Mouse (Mus musculus) adrenal gland, postnatal 36 days (tissue): ENCODE measurements around the gene Slc41a3. TPM values are rescaled to one million over a fixed set of nuclear protein-coding genes. Genes with fewer than 3 reads are reported as not detected.
"Not testable (repeated sequence)": the region's sequence is repeated elsewhere in the genome, so short reads cannot be mapped to it uniquely, and the experiment has no call there.

Source experiments
- DNase-seq, 2 experiments: peaks; one replicate each; pipeline ENCODE4 v3.0.0; 2021; ENCODE audit warnings: mixed read lengths in 1 of 2
- total RNA-seq, 2 experiments: library from RNA; stranded (reverse); gene quantifications; 2 replicates each; pipeline ENCODE4 v1.2.3; 2021

The Slc41a3 gene
- total RNA-seq, 2 experiments from 2014 or later, result 25.5 to 70.3 TPM

DNA sequence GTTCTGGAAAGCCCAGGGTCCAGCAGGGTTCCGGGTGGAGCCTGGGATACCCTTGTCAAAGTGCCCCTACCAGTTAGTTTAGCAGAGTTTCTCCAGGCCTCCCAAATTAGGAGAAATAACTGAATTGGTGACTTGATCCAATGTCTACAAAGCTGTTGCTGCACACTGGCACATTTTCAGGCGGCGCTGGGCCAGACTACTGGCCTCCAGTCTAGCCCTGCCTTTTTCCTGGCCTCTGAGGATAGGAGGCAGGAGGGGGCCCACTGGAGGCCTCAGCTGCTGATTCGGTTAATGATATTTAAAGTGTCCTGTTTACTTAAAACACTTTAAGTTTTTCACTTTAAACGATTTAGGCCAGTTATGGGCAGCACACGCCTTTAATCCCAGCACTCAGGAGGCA is 19.7 kb downstream of the Slc41a3 start:
- peak; percentile 69 to 80 for DNase-seq

DNA sequence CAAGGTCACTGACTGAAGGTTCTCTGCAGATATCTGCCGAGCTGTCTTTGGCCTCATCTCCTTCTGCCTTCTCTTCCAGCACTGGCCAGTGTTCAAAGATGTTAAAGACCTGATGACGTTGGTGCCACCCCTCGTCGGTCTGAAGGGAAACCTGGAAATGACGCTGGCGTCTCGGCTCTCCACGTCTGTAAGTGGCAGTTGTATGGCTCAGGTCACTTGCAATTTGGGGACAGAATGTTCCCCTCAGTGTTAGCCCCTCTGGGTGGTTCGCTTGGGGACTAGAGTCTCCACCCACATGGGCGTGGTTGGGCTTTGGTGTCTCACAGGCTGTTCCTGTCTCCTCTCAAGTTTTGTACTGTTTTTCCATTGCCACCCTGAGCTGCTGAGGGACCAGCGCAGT is 20.2 kb downstream of the Slc41a3 start:
- DNase-seq, result peak; percentile 57

DNA sequence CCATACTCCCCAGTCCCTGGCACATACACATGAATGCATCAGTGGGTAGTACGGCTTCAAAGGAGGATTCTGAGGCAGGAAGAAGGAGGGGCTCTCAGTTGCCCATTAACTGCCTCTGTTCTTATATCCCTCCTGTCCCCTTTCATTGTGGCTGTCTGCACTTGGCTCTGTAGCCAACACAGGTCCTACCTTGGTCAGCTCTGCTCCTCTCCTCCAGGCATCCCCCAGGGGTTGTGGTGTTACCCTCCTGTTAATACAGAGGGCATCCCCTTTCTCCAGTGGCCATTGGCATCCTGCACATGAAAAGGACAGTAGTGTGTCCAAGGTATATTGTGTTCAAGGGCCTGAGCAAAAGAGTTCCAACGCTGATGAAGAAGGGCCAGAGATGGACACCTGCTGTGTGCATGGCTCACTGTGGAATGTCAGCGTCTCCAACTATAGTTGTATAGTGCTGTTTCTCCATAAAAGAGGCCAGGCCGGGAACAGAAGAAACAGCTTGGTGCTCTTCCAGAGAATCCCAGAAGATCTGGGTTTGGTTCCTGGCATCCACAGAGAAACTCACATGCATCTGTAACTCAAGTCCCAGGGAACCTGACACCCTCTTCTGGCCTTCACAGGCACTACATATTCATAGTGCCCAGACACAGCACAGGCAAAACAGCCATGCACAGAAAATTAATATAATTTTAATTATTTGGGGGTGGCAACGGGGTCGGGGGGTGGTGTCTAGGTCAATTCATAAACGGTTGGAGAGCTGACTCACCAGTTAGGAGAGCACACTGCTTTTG is 20.9 kb downstream of the Slc41a3 start:
- DNase-seq, result no peak

DNA sequence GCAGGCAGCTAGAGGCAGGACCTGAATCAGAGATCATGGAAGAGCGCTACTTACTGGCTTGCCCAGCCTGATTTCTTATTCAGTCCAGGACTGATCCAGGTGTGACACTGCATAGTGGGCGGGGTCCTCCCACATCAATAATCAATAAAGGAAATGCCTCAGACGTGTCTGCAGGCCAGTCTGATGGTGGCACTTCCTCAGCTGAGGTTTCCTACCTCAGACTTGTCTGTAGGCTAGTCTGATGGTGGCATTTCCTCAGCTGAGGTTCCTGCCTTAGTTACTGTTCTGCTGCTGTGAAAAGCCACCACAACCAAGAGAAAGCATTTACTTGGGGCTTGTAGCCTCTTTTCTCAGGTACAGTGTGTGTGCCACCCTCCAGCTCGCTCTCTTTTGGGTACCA is 23.0 kb downstream of the Slc41a3 start:
- no peak for DNase-seq

DNA sequence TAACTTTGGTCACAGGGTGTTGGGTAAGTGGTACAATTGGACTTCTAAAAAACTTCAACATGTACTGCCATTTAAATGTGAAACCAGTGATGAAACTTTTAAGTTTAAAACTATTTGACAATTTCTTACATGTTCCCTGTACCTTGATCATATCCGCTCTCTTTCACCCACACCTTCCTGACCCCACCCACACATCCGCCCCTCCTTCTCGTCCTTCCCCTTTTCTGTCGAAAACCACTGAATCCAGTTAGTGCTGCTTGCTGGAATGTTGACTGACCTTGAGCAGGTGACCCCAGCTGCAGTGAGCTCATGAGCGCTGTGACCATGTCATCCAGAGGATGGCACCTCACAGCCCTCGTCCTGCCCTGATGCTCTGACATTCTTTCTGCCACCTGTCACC is 25.0 kb downstream of the Slc41a3 start:
- DNase-seq, result no peak

DNA sequence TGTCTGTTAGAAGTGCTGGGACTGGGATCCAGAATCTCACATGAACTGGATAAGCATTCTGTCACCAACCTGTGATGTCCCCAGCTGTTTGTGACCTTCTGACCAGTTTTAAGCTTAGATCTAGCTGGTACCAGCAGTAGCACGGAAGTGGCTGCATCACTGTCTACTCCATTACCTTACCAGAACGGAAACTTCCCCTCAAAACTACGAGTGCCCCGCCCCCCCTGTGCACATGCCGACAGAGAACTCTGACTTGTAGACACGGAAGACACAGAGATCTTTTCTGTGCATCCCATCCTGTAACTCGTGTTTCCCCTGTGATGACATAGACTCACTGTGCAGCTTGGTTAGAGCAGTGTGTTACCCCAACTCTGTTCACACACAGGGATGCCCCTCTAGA is 25.9 kb downstream of the Slc41a3 start:
- no peak for DNase-seq

DNA sequence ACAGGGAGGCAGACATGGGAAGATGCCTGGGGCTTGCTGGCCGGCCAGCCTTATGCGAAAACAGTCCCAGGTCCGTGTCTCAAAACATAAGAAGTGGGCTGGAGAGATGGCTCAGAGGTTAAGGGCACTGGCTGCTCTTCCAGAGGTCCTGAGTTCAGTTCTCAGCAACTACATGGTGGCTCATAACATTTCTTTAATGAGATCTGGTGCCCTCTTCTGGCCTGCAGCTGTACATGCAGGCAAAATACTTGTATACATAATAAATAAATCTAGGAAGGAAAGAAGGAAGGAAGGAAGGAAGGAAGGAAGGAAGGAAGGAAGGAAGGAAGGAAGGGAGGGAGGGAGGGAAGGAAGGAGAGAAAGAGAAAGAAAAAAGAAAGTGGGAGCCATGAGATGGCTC is 28.0 kb downstream of the Slc41a3 start:
- not testable (repeated sequence) for DNase-seq

DNA sequence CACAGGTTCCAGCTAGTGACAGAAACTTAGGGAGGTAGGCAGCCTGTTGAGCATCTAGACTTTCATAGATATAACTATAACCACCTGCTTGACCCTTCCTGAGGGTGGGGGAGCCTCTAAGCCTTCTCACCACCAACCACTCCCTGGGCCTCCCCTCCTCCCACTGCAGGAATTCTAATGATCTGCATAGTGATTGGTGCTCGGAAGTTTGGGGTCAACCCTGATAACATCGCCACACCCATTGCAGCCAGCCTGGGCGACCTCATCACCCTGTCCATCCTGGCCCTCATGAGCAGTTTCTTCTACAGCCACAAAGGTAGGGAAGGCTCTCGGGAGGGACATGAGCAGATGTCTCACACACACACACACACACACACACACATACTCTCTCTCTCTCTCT is 30.6 kb downstream of the Slc41a3 start:
- no peak for DNase-seq

DNA sequence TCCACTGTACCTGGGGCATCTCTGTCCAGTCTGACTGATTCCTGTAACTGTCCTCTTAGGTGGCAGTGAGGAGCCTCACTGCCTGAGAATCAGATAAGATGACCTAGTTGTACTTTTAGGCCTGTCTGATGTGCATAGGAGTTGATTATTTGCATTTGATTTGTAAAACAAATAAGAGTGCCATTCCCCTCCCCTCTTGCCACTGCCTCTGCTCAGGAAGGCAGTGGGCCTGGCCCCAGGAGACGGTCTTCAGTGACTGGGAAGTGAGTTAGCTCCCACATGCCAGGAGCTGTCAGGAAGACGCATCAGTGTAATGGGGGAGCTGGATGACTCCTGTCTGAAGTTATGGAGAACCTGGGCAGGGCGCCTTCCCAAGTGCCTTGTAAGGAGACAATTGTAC is 31.1 kb downstream of the Slc41a3 start:
- no peak for DNase-seq

DNA sequence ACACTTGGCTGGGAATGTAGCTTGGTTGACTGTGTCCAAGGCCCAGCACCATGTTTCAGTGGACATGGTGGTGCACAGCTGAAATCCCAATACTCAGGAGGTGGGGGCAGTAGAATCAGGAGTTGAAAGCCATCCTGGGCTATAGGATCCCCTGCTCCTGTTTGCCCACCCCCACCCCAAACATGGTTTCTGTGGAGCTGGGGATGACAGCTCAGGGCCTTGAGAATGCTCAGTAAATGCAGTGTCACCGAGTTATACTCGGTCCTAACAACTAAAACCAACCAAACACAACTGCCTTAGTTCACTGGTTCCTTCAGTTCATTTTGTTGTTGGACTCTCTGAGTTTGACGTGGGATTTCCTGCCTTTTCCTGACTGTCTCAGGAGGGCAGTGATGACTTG is 38.5 kb downstream of the Slc41a3 start:
- DNase-seq, result no peak

DNA sequence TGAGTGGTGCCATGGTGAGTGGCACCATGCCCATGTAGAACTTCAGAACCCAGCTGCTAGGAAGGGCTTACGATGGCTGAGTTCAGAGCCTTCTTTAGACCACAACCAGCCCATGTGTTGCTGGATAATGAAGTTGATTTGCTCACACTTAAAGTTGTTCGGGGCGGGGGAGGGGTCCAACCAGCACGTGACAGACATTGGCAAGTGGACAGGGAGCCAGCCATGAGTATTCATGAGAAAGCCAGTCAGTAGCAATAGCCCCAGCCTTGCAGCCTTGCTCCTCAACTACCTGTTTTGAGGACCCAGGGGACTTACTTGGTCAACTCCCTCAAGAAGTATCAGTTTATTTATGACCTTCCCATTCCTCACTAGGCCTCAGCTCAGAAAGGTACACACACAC is 40.4 kb downstream of the Slc41a3 start:
- no peak for DNase-seq

DNA sequence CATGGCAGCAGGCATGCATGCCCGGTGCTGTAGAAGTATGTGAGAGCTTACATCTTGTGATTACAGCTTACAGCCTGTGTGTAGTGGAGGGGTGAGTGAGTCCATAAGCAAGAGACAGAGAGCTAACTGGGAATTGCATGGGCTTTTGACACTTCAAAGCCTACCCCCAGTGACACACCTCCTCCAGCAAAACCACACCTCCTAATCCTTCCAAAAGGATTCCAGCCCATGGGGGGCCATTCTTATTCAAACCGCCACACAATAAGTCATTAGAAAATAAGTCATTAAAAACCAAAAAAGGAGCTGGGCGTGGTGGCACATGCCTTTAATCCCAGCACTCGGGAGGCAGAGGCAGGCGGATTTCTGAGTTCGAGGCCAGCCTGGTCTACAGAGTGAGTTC is 43.9 kb downstream of the Slc41a3 start:
- no peak for DNase-seq

DNA sequence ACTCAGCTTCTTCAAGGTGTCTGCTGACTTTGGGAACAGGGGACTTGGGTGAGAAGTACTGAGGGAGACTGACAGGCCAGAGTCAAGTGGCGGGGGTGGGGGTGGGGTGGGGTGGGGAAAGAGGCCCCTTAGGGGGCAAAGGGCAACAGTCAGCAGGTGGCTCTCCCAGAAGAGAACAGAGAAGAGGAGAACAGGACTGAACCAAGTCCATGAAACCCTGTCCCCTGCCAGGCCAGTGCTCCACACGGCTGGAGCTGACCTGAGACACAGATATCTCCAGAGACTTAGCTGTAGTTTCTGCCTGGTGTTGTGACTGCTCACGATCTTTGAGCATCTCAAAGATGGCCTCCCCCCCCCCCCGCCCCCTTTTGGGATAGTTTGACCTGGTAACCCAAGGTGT is 44.8 kb downstream of the Slc41a3 start:
- no peak for DNase-seq

DNA sequence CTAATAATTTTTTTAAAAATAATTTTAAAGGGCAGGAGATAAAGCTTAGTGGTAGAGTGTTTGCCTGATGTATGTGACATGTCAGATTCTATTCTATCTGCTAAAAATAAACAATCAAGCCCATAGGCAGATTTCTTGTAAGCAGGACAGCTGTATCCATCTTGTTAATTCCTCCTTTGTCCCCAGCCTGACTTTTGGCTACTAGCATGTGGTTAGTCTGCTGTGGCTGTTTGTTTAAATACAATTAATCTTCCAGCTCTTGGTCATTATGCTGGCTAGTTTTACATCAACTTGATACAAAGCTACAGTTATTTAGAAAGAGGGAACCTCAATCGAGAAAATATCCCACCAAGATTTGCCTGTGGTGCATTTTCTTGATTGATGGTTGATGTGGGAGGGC is 46.1 kb downstream of the Slc41a3 start:
- no peak for DNase-seq

DNA sequence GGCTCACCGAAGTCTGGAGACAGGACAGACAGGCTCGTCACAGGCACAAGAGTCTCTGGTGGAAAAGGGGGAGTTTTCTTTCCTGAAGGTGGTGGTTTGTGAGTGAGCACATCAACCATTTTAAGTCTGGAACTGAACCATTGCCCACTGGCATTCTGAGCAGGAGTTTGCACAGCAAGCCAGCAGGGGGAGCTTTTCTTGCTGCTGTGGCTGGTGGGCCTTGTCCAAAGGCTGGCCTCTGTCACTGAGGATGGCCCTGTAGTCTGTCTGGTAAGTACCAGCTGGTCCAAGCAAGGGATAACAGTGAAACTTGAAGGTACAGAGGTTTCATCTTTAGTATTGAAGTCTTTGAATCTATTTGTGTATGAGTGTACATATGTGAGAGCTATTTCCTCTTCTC is 49.2 kb downstream of the Slc41a3 start:
- DNase-seq, result peak; percentile 70 to 82

DNA sequence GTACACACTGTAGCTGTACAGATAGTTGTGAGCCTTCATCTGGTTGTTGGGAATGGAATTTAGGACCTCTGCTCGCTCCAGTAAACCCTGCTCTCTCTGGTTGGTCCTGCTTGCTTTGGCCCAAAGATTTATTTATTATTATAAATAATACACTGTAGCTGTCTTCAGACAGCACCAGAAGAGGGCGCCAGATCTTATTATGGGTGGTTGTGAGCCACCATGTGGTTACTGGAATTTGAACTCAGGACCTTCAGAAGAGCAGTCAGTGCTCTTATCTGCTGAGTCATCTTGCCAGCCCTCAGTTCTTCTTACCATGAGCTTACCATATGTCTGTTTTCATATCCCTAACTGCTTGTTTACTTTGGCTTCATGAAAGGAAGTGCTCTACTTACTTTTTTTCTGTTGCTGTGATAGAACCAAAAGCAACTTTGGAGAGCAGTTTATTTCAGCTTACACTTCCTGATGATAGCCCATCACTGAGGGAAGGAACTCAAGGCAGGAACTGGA is 51.9 kb downstream of the Slc41a3 start:
- DNase-seq, result peak; percentile 28 to 53

DNA sequence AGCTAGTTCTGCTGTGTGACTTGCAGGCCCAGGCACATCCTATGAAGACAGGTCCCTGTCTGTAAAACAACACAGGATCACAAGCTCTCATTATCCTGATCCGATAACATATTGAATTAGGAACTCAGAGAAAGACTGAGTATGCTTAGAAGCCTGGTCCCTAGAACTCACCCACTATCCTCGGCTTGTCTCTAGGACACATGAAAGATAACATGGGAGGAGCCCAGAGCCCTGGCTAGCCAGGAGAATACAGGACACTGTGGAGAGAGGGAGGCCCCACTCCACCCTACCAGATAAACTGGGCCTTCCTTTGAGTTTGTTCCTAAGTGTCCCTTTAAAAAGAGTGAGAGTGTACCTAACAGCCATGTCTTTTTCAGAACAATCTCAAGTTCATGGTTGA is 55.4 kb downstream of the Slc41a3 start:
- no peak for DNase-seq

DNA sequence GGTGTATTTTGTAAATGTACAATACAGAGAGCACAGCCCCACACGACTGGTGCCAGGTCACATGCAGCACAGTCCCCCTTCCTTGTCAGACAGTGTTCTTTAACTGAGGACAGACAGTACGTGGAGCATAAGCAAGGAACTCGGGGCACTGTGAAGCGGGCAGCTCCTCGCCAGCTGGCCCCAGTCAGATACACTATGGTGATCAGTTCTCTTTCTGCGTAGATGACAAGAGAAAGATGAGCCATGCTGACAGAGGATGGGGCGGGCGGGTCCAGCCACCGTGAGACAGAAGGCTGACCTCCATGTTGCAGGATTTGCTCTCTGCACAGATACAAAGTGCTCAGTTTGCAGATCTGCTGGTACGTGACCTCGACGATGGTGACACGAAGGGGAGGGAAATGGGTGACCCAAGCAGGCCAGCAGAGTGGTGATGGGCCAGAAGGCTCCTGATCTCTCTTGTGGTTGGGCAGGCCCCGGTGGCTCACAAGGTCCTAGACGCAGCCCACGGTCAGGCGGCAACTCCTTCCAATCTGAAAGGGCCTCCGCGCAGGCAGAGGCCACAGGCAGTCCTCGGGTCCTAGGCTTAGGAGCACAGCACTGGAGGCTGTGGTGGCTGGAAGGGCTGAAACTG is 56.0 kb downstream of the Slc41a3 start:
- peak; percentile 16 to 39 for DNase-seq

DNA sequence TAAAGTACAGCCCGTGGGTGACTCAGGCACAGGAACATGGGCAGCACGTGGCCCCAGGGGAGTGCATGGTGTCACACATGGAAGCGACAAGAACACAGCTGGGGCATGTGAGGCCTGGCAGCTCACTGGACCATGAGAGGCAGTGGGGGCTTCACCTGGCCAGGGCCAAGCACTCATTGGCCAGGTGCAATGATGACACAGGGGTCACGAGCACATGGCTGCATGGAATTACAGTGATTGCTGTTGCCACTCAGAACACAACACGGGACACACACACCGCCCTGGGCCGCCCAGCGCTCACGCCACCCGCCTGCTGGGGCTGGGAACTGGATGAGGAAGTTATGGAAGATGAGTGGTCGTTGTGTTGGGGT is 56.5 kb downstream of the Slc41a3 start:
- DNase-seq, result peak in 1 of 2 experiments; percentile 5

DNA sequence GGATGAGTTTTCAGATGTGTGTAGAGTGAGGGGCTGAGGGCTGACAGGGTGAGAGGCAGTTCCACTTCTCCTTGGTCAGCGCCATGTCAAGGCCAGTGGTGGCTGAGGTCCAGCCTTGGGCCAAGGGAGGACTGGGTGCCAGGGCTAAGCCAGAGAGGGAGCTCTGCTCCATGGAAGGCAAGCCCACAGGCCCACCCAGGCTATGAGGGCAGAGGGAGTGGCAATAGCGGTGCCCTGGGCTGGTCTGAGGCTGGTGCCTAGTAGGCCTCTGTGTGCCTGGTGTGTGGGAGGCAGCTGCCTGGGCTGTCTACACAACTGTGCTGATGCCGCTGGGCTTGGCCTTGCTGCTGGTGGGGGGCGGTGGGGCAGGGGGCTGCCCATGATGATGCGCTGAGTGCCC is 57.6 kb downstream of the Slc41a3 start:
- peak; percentile 42 to 51 for DNase-seq

DNA sequence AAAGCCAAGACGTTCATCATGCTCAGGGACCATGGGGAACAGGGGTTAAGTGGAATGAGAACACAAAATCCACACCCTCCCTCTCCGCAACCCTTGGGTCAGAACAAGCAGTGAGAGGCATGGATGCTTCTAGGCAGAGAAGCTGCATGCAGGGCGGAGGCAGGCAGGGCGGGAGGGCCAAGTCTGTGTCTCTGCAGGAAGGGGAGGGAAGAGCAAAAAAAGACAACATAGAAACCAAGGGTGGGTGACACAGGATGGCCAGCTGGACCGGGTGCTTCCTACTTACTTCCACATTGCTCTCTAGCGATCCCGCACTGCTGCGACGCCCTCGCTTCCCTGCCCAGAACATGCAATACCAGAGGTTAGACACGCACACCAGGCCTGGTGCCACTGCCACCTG is 59.2 kb downstream of the Slc41a3 start:
- peak; percentile 18 to 31 for DNase-seq

DNA sequence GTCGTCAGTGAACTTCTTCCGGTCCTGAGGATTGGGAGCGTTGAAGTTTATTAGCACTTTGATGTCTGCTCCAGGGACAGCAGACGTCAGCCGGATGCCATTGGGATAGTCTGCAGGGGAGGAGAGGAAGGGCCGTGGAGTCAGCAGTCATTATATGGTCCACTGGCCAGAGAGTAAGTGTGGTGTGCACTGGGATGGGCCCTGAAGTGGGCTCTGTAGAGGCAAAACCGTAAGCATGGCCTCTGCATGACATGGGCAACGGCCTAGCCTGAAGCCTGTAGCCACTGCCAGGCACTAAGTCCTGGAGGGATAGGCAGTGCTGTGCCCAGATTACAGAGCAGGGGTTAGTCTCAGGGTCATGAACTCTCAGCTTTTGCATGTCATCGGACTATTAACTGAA is 64.2 kb downstream of the Slc41a3 start:
- DNase-seq, result no peak

DNA sequence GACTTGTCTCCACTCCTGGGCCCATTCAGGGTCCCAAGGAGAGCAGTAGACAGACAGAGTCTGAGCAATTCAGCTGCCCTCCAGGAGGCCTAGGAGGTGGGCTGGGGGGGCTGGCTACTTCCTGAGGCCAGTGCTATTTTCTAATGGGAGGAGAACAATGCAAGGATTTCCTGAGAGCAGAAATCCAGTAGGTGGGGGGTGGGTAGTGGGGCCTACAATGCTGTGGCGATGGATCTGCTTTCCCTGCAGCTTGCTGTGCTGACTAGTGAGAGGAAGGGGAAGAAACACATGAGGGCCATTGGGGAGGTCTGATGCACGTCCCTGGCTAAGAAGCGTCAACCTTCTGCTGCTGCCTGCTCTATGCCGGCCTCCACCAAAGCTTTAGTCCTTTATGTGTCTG is 74.2 kb downstream of the Slc41a3 start:
- DNase-seq, result peak; percentile 40 to 66

DNA sequence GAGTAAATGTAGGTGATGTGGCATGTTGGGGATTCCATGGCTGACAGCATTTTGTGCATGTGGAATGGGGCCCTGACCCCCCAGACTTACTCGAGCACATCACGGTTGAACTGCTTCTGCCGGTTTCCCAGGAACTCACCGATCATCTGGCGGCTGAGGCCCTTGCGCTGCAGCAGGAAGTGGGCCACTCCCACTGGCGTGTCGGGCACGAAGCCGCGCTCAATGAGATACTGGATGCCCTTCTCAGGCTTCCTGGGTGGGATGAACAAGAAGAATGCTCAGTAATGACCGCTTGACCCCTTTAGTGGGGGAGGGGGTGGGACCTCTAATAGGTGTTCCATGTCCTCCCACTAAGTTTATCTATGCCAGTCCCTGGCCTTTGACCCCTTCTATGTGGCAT is 75.9 kb downstream of the Slc41a3 start:
- no peak for DNase-seq
